Mouse (Mus musculus): ENCODE data around the gene Slc6a20b.

Gene Slc6a20b

GRCm38 (mm10) chr9:123589240-123589910, 43.0 kb downstream of the Slc6a20b start:
- no peak for DNase-seq (ENCODE audit: low spot score)

GRCm38 (mm10) chr9:123577360-123578192, 54.8 kb downstream of the Slc6a20b start:
- DNase-seq (ENCODE audit: low spot score) = no peak

- no peak for DNase-seq (ENCODE audit: low spot score)
These were observed 77.8 kb downstream of the Slc6a20b start for GRCm38 (mm10) chr9:123554599-123554998.

All from ovary, adult 18-20 months (tissue).